In genomic region chr6:53906051-53906462, GRCm38 (mm10) we compare ENCODE assay signal across 11 mouse cellular contexts.
DNase-seq lines count a peak whose midpoint lies in the region; ATAC-seq lines count a peak whose summit lies in the region.
"Had no signal": no experiment of that assay in that cellular context is flagged by ENCODE, and none has a peak within 500 bp of the region (broad histone marks: within the 10 kb centered on the region; RNA-seq: fewer than 3 reads in every experiment).

No protein-coding gene starts in this region.

- no peaks in the 10 kb centered on the region; the same call in 1 of the 2 replicates for H3K27me3 ChIP-seq in heart, embryonic 15.5 days
- peaks cover 19% of the 10 kb centered on the region for H3K27me3 ChIP-seq in midbrain, embryonic 10.5 days (ENCODE audit: low read depth, poor library complexity, severe bottlenecking)
- no peaks in the 10 kb centered on the region for H3K27me3 ChIP-seq in midbrain, embryonic 15.5 days (replicated peaks)
- H3K27me3 ChIP-seq in limb, embryonic 15.5 days: no peaks in the 10 kb centered on the region
- no peaks in the 10 kb centered on the region for H3K27me3 ChIP-seq in midbrain, embryonic 16.5 days (ENCODE audit: control insufficient read depth, insufficient read depth, low read depth, low read length)

- WGBS in heart, embryonic 15.5 days: 49% methylated on average over 1 of the region's 1 CpGs
- 57% methylated on average over 1 of the region's 1 CpGs for WGBS in midbrain, embryonic 10.5 days
- 68% methylated on average over 1 of the region's 1 CpGs for WGBS in midbrain, embryonic 15.5 days
- 80% methylated on average over 1 of the region's 1 CpGs for WGBS in limb, embryonic 15.5 days
- WGBS in midbrain, embryonic 16.5 days: 53% methylated on average over 1 of the region's 1 CpGs

- no peak for DNase-seq in heart, postnatal 10 days
- no peak for DNase-seq in midbrain, embryonic 10.5 days (ENCODE audit: low spot score)
- peak; percentile 80 for DNase-seq in yolk sac, embryonic 10.5 days (ENCODE audit: low spot score)
- no peak for DNase-seq in layer of hippocampus, postnatal 14 days (ENCODE audit: low spot score in 2 of 2)
- DNase-seq: cerebellum, adult 18-20 months; embryo, embryonic 11 days had no signal

- H3K27ac ChIP-seq in heart, embryonic 15.5 days: peak overlapping the region; percentile 9; the same call in 1 of the 2 replicates
- H3K27ac ChIP-seq in midbrain, embryonic 10.5 days (replicated peaks): peak overlapping the region; percentile 3; the same call in 1 of the 2 replicates
- no peak overlapping the region for H3K27ac ChIP-seq in midbrain, embryonic 15.5 days
- H3K27ac ChIP-seq in limb, embryonic 15.5 days: peak overlapping the region; percentile 40; the same call in 1 of the 2 replicates
- H3K27ac ChIP-seq in midbrain, embryonic 16.5 days (ENCODE audit: low read length): no peak overlapping the region

- no peaks in the 10 kb centered on the region for H3K36me3 ChIP-seq in heart, embryonic 15.5 days
- H3K36me3 ChIP-seq in midbrain, embryonic 10.5 days: no peaks in the 10 kb centered on the region
- H3K36me3 ChIP-seq in midbrain, embryonic 15.5 days (replicated peaks): no peaks in the 10 kb centered on the region
- H3K36me3 ChIP-seq in limb, embryonic 15.5 days: no peaks in the 10 kb centered on the region
- no peaks in the 10 kb centered on the region for H3K36me3 ChIP-seq in midbrain, embryonic 16.5 days (ENCODE audit: control insufficient read depth, insufficient read depth, low read length)

- H3K4me2 ChIP-seq in heart, embryonic 15.5 days: no peak overlapping the region
- H3K4me2 ChIP-seq in midbrain, embryonic 15.5 days: no peak overlapping the region
- H3K4me2 ChIP-seq in limb, embryonic 15.5 days: no peak overlapping the region
- H3K4me2 ChIP-seq in midbrain, embryonic 16.5 days (ENCODE audit: low read length): no peak overlapping the region

- ATAC-seq in heart, embryonic 15.5 days (replicated peaks; ENCODE audit: insufficient number of reproducible peaks, insufficient read depth, low FRiP score, low read depth): no peak
- ATAC-seq in midbrain, embryonic 15.5 days (replicated peaks): no peak
- no peak for ATAC-seq in limb, embryonic 15.5 days (ENCODE audit: insufficient number of reproducible peaks, low FRiP score, low TSS enrichment, low read depth)
- ATAC-seq in midbrain, embryonic 16.5 days: no peak
- ATAC-seq: activated CD4-positive, CD25-positive, alpha-beta regulatory T cell, adult 4 months had no signal

- H3K4me1 ChIP-seq in heart, embryonic 15.5 days (replicated peaks): peaks cover 21% of the 10 kb centered on the region
- peaks cover 72% of the 10 kb centered on the region for H3K4me1 ChIP-seq in midbrain, embryonic 10.5 days
- 0 out of 2 replicates have a peak, but pooled peaks cover 6% of the 10 kb centered on the region for H3K4me1 ChIP-seq in midbrain, embryonic 15.5 days
- peaks cover 26% of the 10 kb centered on the region for H3K4me1 ChIP-seq in limb, embryonic 15.5 days
- H3K4me1 ChIP-seq in midbrain, embryonic 16.5 days (ENCODE audit: control insufficient read depth, insufficient read depth, low read length): peaks cover 2% of the 10 kb centered on the region

- no peaks in the 10 kb centered on the region for H3K9me3 ChIP-seq in heart, embryonic 15.5 days (replicated peaks)
- H3K9me3 ChIP-seq in midbrain, embryonic 10.5 days (replicated peaks): no peaks in the 10 kb centered on the region
- no peaks in the 10 kb centered on the region for H3K9me3 ChIP-seq in midbrain, embryonic 15.5 days
- H3K9me3 ChIP-seq in limb, embryonic 15.5 days: no peaks in the 10 kb centered on the region
- no peaks in the 10 kb centered on the region for H3K9me3 ChIP-seq in midbrain, embryonic 16.5 days (replicated peaks; ENCODE audit: control insufficient read depth, low read length, poor library complexity, severe bottlenecking)

- H3K9ac ChIP-seq in heart, embryonic 15.5 days: no peak overlapping the region
- H3K9ac ChIP-seq in midbrain, embryonic 15.5 days: no peak overlapping the region
- H3K9ac ChIP-seq in limb, embryonic 15.5 days: no peak overlapping the region
- H3K9ac ChIP-seq in midbrain, embryonic 16.5 days (ENCODE audit: low read depth, low read length): no peak overlapping the region

- H3K4me3 ChIP-seq in heart, embryonic 15.5 days: no peak overlapping the region
- H3K4me3 ChIP-seq in midbrain, embryonic 10.5 days: no peak overlapping the region
- H3K4me3 ChIP-seq in midbrain, embryonic 15.5 days: no peak overlapping the region
- no peak overlapping the region for H3K4me3 ChIP-seq in limb, embryonic 15.5 days
- H3K4me3 ChIP-seq in midbrain, embryonic 16.5 days (ENCODE audit: low read depth, low read length): no peak overlapping the region

- intact Hi-C loops in heart, postnatal 10 days (cut with DNase I): loop anchor here (5.0 kb wide), 1 partner anchor 46 kb away; no protein-coding TSS in a partner anchor

Comparison
In these comparisons a context has a peak if more than half of its experiments do, and no peak if none do; other contexts are left out.
1. H3K27ac ChIP-seq: peak in heart, embryonic 15.5 days (single experiment), midbrain, embryonic 10.5 days (single experiment) and limb, embryonic 15.5 days (single experiment); none in midbrain, embryonic 15.5 days (single experiment) and midbrain, embryonic 16.5 days (single experiment).